Mouse (Mus musculus) Muller cell, postnatal 12 days (primary cell): Measurements from ENCODE around the gene Rtl8b.
"Not testable (repeated sequence)": the region's sequence is repeated elsewhere in the genome, so short reads cannot be mapped to it uniquely, and the experiment has no call there.

ENCODE experiments used
- DNase-seq: peaks from one replicate; pipeline ENCODE4 v3.0.0-alpha.2; 2015; ENCODE audit errors: inconsistent ontology term

The Rtl8b gene

DNA sequence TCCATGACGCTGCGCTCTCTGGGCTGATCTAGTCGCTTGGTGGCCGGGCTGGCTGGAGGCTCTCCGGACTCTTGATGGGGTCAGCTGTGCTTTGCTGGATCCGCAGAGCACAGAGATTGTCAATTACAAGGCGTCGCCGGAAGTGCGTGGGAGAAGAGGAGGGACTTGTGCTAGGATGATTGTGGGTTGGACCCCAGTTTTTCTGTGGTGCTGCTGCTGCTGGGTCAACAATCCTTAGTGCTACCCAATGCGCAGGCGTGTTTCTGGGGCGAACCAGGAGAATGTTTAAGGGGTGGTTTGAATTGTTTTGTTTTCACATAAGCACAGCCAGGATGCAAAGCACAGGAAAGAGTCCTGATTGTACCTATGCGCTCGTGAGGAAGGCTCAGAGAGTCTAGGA, at the start of gene Rtl8b:
Rtl8b (minus strand) TSS at position 115 of the 400 bp plus-strand sequence.
- peak; percentile 81 for DNase-seq

DNA sequence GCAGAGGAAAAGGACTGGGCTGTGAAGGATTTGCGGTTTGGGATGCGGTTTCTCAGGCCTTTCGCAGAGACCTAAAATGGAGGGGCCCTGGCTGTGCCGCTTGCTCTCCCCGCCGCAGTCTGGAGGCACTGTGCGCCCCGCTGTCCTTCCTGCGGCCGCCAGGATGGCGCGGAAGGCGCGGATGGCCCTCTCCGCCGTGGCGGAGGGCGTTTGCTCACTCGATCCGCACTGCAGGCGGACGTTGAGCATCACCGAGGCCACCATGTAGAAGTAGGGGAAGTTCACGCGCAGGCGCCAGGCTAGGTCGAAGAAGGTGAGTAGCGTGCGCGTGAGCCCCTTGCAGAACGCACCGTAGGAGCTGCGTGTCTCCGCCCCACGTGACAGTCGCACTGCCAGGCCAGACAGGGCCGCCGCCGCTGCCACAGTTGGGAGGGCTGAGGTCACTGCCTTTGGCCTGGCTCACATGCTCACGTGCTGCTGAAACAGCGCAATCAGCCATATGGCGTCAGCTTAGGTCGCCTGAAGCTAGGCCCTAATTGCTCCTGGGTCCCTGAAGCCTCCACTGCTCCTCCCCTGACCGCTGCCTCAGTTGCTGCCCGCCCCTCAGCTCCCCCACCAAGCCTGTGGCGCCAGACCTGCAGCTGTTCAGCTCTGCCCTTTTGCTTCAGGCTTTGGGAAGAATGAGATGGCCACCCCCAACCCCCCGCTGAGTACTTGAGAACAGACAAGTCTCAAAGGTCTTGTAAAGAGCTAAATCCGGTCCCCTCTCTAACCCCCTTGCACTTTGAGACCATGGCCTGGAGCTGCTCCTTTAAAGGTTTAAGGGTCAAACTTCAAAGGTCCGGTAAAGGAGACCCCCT, 46.3 kb upstream of the Rtl8b start:
- peak; percentile 33 for DNase-seq

DNA sequence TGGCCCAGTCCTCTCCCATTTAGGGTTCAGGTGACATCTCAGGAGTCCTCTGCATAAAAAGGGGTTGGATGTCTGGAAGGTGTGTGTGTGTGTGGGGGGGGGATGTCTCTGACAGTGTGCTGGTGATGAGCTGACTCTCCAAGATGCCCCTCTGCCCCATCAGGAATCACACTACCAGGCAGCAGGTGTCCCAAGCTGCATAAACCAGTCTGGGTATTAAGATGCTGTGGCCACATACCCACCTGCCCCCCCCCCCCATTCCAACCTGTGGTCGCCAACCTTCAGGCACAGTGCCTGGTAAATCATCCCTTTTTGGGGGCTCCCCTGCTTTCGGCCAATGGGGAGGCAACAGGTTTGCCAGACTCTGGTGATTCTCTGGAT, 45.7 kb upstream of the Rtl8b start:
- DNase-seq, result no peak

DNA sequence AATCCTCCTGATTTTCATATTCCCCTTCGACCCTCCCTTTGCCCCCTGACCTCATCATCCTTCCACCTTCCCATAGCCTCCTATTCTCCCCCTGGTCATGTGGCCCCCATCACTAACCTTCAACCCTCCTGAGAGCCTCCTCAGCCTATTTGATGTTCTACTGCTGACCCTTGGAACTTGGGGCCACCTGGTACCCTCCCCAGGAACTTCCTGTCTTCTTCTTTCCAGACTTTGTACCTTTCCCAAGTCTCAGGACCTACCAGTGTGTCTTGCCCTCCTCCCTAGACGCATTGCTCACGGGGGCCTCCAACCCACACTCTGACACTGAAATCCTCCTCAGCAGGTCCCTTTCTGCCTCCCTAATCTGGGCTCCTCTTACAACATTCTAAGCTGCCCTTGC, 32.5 kb upstream of the Rtl8b start:
- no peak for DNase-seq

DNA sequence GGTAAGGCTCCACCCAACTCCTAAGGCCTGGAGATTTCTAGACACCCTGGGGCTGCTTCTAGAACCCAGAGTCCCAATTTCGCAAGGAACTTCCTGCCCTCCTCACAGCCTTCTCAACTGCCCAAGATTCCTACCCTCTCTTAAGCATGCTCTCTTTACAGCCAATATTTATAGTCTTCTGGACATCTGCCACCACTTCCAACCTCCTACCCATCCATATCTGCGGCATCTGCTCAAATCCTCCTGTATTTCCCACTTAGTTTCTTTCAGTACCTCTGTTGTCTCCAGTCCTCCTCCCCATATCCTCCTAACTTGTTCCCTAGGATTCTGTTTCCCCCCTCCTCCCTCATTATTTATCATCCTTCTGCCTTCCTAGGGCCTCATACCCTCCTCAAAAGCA, 29.0 kb upstream of the Rtl8b start:
- no peak for DNase-seq

DNA sequence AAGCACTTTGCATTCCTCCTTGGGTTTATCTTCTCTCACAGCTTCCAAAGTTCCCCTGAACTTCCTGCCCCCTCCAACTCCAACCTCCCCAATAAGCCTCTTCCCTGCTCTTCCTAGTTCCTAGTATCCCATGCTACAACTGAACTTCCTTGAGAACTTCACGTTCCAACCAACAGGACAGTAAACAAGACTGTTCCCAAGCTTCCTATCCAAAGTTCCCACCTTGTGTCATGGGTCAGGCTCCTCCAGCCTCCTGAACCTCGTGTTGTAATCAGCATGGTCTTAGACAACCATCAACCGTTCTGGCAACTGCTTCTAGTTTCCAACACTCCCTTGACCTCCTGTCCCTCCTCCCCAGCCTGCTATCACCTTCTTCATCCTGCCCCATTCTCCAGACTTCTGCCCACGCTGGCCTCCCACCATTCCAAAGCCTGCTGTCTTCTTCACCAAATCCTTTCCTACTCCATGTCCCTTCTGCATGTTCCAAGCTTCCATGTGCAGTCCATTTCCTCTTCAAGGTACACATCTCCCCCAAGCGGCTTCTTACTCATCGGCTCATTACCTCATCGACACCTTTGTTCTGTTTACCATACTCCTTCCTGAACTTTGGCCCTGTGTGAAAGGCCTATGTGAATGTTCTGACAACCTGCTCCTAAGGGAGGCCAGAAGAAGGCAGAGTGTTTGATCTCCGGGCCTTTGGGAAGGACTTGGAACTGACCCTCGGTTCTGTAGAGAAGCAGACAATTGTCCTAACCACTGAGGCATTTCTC, 24.0 kb upstream of the Rtl8b start:
- DNase-seq, result no peak

DNA sequence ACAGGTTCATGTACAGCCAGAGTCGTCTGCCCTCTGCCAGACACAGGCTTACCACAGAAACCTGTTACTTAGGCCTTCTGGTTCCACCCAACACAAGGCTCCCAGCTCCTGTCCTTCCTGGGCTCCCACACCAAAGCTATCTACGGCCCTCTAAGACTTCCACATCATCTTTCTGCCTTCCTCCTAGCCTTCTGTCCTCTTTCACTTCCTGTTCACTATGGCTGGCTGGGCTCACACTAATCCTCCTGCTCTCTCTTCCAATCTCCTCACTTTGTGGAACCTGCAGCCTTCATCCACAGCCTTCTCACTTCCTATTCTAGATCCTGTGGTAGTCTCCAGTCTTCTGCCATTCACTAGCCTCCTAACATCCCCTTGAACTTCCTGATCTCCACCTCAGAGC, 22.9 kb upstream of the Rtl8b start:
- no peak for DNase-seq

DNA sequence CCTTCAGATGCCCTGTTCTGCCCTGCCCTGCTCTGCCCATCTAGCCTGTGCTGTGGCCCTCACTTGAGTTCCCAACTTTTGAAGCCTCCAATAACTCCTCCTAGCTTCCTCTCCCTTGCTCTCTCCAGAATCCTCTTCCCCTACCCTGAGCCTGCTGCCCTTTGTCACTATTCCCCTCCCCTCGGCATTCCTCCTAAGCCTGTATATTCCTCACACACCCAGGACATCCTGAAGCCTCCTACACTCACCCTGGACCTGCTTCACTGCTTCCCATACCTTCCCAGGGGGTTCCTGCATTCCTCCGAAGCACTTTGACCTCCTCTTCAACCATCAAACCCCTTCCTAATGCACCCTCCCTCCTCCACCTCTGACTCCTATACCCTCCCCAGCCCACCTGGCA, 21.9 kb upstream of the Rtl8b start:
- DNase-seq, result no peak

DNA sequence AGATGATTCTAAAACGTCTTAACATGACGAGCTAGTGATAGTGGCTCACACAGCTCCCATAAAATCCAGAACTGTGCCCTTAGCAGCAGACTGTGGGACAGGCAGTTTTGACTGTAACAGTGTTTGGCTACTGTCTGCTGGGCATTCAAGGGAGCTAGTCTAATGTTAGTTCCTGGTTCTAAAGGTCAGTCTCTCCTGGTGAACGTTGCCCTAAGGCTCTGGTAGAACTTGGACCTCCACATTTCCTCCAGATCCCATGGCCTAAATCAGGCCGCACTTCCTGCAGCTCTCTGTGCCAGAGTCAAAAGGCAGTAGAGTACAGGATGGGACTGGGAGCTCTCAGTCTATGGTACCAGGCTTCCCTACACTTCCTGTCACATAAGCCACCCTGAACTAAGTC, 14.5 kb upstream of the Rtl8b start:
- DNase-seq, result not testable (repeated sequence)

DNA sequence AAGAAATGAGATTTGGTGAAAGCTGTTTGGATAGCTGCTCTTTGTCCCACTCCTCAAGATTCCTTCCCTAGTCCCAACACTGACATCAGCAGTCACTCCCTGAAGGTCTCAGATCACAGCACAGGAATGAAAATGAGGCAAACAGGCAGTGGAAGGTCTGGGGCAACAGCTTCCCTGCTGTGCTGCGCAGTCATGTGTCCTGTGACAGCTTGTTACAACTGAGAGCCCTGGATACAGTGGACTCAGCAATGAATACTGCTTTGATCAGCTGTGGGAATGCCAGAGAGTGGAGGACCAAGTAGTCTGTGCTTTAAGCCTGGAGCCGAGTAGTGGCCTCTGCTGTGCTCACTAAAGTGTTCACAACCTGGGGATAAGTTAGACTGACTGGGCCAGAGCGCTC, 12.4 kb upstream of the Rtl8b start:
- peak; percentile 0 for DNase-seq

DNA sequence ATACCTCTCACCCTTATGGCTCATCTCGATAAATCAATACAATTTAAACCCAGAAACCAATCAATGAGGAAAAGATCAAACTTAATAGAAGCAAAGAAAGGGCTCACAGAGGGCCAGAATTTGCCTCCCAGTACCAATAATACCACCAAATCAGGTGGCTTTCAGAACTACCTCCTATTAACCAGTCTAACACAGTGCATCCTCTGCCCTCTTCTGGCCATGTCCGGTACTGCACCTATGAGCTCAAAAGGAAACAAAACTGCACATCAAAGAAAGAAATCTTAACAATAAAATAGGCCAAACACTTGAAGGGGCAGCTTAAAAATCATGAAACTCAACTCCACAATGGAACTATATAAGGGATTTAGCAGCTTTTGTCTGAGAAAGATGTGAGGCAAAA, 6.7 kb upstream of the Rtl8b start:
- DNase-seq, result not testable (repeated sequence)

DNA sequence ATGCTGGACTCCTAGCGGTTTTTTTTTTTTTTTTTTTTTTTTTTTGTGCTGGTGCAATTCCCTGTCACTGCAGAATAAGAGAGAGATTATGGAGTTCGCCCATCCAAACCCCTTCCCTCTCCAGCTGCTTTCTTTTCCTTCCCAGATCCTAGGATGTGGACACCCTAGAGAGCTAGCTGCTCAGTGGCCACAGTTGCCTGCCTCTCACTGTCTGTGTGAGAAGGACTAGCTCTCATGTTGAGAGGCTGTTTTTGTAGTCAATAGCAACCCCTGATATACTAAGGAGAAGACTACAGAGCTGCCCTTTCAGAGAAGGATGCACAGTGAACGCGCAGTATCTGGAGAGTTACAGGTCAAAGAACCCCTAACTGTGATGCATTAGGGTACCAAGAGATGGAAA, 488 bp upstream of the Rtl8b start:
- DNase-seq, result not testable (repeated sequence)

DNA sequence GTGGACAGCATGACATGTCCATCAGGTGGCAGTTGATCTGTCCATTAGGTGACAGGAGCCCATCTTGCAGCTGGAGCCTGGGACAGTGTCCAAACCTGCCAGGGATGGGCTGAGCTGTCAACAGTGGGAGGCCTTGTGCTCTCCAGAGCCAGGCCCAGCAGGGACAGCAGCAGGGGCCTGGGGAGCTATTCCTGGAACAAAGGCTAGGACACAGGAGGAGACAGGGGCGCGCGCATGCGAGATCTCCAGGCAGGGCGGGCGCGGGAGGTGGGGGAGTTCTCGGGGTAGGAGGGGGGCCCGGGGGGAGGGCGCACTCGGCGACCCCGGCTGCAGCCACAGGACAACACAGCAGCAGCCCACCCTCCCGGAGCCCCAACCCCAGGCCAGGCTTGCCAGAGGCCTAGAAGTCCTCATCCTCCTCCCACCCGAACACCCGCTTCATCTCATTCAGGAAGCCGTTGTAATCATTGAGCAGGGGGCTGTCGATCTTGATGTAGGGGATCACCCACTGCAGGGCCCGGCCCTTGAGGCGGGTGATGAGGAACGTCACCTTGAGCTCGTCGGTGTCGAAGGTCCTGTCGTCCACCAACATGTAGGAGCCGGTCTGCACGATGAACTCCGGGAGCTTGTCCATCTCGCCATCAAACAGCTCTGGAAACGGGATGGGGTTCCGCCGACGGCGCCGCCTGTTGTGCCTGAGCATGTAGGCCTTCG, 494 bp downstream of the Rtl8b start:
- DNase-seq, result not testable (repeated sequence)

DNA sequence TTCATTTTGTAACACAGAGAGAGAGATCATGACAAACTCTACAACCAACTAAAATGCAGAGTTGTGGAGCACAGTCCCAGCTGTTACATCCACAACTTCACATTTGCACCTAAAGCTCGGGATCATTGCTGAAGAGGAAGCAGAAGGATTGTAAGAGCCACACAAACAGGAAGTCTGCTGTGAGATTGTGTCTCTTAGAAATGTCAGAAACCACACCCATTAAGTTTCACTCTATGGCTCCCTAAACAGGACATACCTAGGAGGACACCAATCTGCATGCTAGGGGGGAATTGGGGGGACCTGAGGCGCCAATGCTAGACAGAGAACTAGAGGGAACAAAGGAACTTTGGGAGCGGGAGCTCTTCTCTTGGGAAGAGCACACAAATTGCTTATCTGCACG, 17.3 kb downstream of the Rtl8b start:
- DNase-seq, result not testable (repeated sequence)

DNA sequence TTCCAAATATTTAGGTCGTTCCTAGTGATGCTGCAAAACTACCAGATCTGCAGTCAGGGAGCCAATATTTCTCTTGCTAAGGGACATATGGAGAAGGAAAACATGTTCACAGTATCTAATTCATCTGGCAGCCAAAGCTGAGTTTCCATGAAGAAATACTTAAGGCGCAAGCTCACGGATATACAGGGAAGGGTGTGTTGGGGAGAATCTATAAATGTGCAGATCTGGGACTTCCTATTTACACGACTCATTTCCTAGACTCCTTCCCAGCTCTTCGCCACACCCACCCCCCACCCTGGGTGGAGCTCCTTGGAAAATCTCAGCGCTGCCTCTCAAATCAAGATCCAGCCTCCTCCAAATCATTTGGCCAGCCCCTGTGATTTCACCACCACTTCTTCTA, 24.3 kb downstream of the Rtl8b start:
- no peak for DNase-seq

DNA sequence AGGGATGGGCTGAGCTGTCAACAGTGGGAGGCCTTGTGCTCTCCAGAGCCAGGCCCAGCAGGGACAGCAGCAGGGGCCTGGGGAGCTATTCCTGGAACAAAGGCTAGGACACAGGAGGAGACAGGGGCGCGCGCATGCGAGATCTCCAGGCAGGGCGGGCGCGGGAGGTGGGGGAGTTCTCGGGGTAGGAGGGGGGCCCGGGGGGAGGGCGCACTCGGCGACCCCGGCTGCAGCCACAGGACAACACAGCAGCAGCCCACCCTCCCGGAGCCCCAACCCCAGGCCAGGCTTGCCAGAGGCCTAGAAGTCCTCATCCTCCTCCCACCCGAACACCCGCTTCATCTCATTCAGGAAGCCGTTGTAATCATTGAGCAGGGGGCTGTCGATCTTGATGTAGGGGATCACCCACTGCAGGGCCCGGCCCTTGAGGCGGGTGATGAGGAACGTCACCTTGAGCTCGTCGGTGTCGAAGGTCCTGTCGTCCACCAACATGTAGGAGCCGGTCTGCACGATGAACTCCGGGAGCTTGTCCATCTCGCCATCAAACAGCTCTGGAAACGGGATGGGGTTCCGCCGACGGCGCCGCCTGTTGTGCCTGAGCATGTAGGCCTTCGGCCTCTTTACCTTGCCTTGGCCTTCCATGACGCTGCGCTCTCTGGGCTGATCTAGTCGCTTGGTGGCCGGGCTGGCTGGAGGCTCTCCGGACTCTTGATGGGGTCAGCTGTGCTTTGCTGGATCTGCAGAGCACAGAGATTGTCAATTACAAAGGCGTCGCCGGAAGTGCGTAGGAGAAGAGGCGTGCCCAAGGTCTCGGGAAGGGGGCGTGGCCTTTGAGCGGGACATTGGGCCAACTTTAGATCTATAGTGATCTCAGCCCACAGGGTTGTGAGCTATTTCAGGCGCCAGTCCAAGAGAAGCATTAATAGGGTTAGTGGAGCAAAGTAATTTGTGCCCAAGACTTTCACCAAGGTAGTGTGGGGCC, 26.9 kb downstream of the Rtl8b start, which contains the start of gene Rtl8a:
Rtl8a (minus strand) TSS at position 703 of the 982 bp plus-strand sequence.
- peak; percentile 91 for DNase-seq

DNA sequence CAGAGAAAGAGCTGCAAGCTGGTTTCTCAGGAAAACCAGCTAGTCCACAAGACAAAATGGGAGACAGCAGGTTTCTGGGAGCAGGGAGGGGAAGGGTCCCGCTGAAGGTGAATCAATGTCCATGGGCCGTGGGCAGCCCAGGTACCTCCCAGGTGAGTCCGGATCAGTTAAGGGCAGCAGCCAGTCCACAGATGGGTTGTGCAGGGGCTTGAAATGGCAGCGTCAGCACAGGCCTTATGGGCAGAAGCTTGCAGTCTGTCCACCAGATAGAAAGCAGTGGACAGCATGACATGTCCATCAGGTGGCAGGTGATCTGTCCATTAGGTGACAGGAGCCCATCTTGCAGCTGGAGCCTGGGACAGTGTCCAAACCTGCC, 27.6 kb downstream of the Rtl8b start:
- DNase-seq, result not testable (repeated sequence)

DNA sequence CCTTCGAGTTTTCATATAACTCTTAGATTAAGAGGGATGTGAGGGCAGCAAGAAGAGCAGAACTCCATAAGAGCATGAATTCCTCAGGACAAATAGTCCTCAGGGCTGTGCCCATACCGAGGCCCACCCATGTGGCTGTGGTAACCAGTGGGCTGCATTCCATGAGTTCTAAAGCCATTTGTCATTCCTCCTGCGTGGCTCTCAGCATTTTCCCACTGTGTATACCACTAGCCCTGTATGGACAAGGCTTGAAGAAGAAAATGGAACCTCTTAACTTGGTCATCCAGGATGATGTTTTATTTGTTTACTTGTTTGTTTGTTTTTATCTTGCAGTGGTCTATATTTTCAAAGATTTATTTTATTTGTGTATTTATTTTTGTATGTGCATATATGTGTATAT, 32.1 kb downstream of the Rtl8b start:
- DNase-seq, result peak; percentile 61
